Mouse (Mus musculus) T-cell, adult 2 months (primary cell): ENCODE measurements around the gene Gm20736.
"Not testable (repeated sequence)": the region's sequence is repeated elsewhere in the genome, so short reads cannot be mapped to it uniquely, and the experiment has no call there.

Source experiments
- DNase-seq: peaks from one replicate; pipeline ENCODE4 v3.0.0; 2022; ENCODE audit warnings: low spot score

Gm20736 gene

DNA sequence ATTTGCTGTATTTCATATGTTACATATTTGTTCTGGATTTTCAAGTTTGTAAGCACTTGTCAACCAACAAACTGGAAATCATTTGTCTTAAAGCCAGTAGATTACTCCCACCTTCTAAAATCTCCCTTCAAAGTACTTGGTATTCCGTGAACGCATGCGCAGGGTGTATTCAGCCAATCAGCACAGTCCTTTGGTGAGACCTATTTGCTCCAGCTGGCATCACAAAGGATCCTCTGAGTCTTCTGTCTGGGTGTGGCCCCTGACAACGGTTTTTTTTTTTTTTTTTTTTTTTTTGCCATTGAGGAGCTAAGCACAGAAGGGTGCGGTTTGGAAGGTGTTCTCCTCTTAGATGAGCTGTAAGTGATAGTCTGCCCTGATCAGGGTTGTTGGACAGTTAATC, at the start of gene Gm20736:
Gene Gm20736, plus strand, starts transcription at position 301 of the 400 bp plus-strand sequence.
- DNase-seq: not testable (repeated sequence)
